Mouse (Mus musculus): ENCODE measurements around the gene Cacna1e. TPM values are rescaled to one million over a fixed set of nuclear protein-coding genes. Genes with fewer than 3 reads are reported as not detected.

The Cacna1e gene
- polyA plus RNA-seq, 1 experiment = 51.9 TPM

GRCm38 (mm10) chr1:154515350-154515749 lies 369.0 kb downstream of the Cacna1e start:
- H3K27me3 ChIP-seq (ENCODE audit: control insufficient read depth, insufficient read depth, low read length) = no peaks in the 10 kb centered on the region
- TF ChIP-seq POLR2A (IDR thresholded peaks at IDR 0.05; ENCODE audit: borderline replicate concordance, insufficient read depth, low read length) = no peak
- TF ChIP-seq CTCF (IDR thresholded peaks at IDR 0.05; ENCODE audit: borderline replicate concordance, insufficient read depth, low read depth, low read length) = no peak
- no peak overlapping the region for H3K27ac ChIP-seq (ENCODE audit: insufficient read depth, low read length)
- no peak overlapping the region for H3K4me3 ChIP-seq (replicated peaks; ENCODE audit: insufficient read depth, low read depth, low read length)
- DNase-seq = no peak
- no peaks in the 10 kb centered on the region for H3K4me1 ChIP-seq (ENCODE audit: control insufficient read depth, insufficient read depth, low read length)
- 95% methylated on average over 2 of the region's 2 CpGs for WGBS

DNA sequence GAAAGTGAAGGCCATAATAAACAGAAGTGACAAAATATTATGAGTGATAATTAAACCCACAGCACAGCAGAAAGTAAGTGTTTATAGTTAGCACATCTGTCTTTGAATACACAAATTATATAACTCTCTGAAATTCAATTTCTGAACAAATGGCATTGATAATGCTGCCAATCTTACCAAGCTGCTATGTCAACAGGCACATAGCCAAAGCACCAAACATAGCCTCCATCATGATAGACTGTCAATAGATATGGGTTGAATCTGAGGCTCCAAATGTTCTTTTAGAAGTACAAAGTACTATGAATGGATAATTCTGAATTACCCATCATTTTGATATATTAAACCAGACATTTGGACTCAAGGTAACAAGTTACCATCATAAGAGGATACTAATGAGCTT lies 372.6 kb downstream of the Cacna1e start:
- Histone ChIP-seq H3K4me1 (ENCODE audit: control insufficient read depth, insufficient read depth, low read length) (no peaks in the 10 kb centered on the region), H3K4me3 (replicated peaks; ENCODE audit: insufficient read depth, low read depth, low read length) (no peak overlapping the region), H3K27ac (ENCODE audit: insufficient read depth, low read length) (no peak overlapping the region), H3K27me3 (ENCODE audit: control insufficient read depth, insufficient read depth, low read length) (no peaks in the 10 kb centered on the region)
- no peak for DNase-seq
- TF ChIP-seq CTCF (IDR thresholded peaks at IDR 0.05; ENCODE audit: borderline replicate concordance, insufficient read depth, low read depth, low read length) (no peak), POLR2A (IDR thresholded peaks at IDR 0.05; ENCODE audit: borderline replicate concordance, insufficient read depth, low read length) (no peak)

DNA sequence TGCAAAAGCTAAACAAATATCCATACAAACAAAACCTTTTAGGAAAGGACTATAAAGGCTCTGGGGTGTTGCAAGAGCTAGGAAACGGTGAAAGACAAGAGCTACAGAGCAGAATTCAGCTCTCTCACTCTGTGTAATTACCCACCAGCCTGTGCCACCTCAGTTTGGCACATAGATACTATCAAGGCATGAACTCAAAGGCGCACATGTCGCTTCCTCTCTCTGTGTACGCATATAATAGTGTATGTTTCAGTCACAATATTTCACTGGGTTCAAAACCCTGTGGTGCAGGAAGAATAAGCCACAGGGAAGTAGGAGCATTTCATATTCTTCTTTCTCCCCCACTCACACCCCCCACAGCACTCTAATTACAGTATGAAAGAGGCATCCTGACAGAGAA lies 380.3 kb downstream of the Cacna1e start:
- no peak overlapping the region for H3K27ac ChIP-seq (ENCODE audit: insufficient read depth, low read length)
- no peak overlapping the region for H3K4me3 ChIP-seq (replicated peaks; ENCODE audit: insufficient read depth, low read depth, low read length)
- TF ChIP-seq POLR2A (IDR thresholded peaks at IDR 0.05; ENCODE audit: borderline replicate concordance, insufficient read depth, low read length) (no peak), CTCF (IDR thresholded peaks at IDR 0.05; ENCODE audit: borderline replicate concordance, insufficient read depth, low read depth, low read length) (no peak)
- peaks cover 6% of the 10 kb centered on the region; the same call in 1 of the 2 replicates for H3K4me1 ChIP-seq (ENCODE audit: control insufficient read depth, insufficient read depth, low read length)
- no peak for DNase-seq
- no peaks in the 10 kb centered on the region for H3K27me3 ChIP-seq (ENCODE audit: control insufficient read depth, insufficient read depth, low read length)
- 55% methylated on average over 4 of the region's 4 CpGs for WGBS

DNA sequence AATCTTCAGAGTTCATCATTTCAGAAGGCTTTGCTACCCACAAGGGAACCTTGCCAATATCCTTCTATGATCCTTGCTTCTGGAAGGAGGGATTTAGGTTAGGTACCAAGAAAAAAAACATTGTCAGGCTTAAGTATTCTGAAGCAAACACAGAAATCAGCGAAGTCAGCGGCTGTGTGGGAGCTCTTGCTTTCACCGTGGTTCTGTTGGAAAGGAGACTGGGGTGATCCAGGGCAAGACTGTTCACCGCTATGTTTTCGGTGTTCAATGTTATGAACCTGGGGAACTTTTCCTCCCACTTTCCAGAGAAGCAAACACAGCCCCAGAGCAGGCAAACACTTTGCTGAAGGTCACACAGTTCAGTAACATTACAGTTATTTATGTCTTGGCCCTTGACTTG lies 383.4 kb downstream of the Cacna1e start:
- TF ChIP-seq POLR2A (IDR thresholded peaks at IDR 0.05; ENCODE audit: borderline replicate concordance, insufficient read depth, low read length) (no peak), CTCF (IDR thresholded peaks at IDR 0.05; ENCODE audit: borderline replicate concordance, insufficient read depth, low read depth, low read length) (no peak)
- peak in 1 of 2 experiments; percentile 4 for DNase-seq
- H3K4me3 ChIP-seq (replicated peaks; ENCODE audit: insufficient read depth, low read depth, low read length) = no peak overlapping the region
- no peak overlapping the region for H3K27ac ChIP-seq (ENCODE audit: insufficient read depth, low read length)
- no peaks in the 10 kb centered on the region for H3K27me3 ChIP-seq (ENCODE audit: control insufficient read depth, insufficient read depth, low read length)
- 60% methylated on average over 5 of the region's 5 CpGs for WGBS
- H3K4me1 ChIP-seq (ENCODE audit: control insufficient read depth, insufficient read depth, low read length) = peaks cover 6% of the 10 kb centered on the region; the same call in 1 of the 2 replicates

- Histone ChIP-seq H3K4me1 (ENCODE audit: control insufficient read depth, insufficient read depth, low read length) (peaks cover 6% of the 10 kb centered on the region; the same call in 1 of the 2 replicates), H3K4me3 (replicated peaks; ENCODE audit: insufficient read depth, low read depth, low read length) (no peak overlapping the region), H3K27me3 (ENCODE audit: control insufficient read depth, insufficient read depth, low read length) (no peaks in the 10 kb centered on the region), H3K27ac (ENCODE audit: insufficient read depth, low read length) (no peak overlapping the region)
- DNase-seq = peak; percentile 29 to 71
- 28% methylated on average over 3 of the region's 3 CpGs for WGBS
- no peak for TF ChIP-seq CTCF (IDR thresholded peaks at IDR 0.05; ENCODE audit: borderline replicate concordance, insufficient read depth, low read depth, low read length)
- no peak for TF ChIP-seq POLR2A (IDR thresholded peaks at IDR 0.05; ENCODE audit: borderline replicate concordance, insufficient read depth, low read length)
Observed at GRCm38 (mm10) chr1:154500187-154500866, 384.0 kb downstream of the Cacna1e start.

- Histone ChIP-seq H3K4me3 (replicated peaks; ENCODE audit: insufficient read depth, low read depth, low read length) (no peak overlapping the region), H3K4me1 (ENCODE audit: control insufficient read depth, insufficient read depth, low read length) (peaks cover 6% of the 10 kb centered on the region; the same call in 1 of the 2 replicates), H3K27me3 (ENCODE audit: control insufficient read depth, insufficient read depth, low read length) (no peaks in the 10 kb centered on the region), H3K27ac (ENCODE audit: insufficient read depth, low read length) (no peak overlapping the region)
- DNase-seq = no peak
- TF ChIP-seq POLR2A (IDR thresholded peaks at IDR 0.05; ENCODE audit: borderline replicate concordance, insufficient read depth, low read length) (no peak), CTCF (IDR thresholded peaks at IDR 0.05; ENCODE audit: borderline replicate concordance, insufficient read depth, low read depth, low read length) (no peak)
- WGBS = 80% methylated on average over 4 of the region's 4 CpGs
Observed at GRCm38 (mm10) chr1:154498821-154499220, 385.5 kb downstream of the Cacna1e start.

GRCm38 (mm10) chr1:154491071-154491470 lies 393.2 kb downstream of the Cacna1e start:
- Histone ChIP-seq H3K4me1 (ENCODE audit: control insufficient read depth, insufficient read depth, low read length) (0 out of 2 replicates have a peak, but pooled peaks cover 6% of the 10 kb centered on the region), H3K4me3 (replicated peaks; ENCODE audit: insufficient read depth, low read depth, low read length) (no peak overlapping the region), H3K27me3 (ENCODE audit: control insufficient read depth, insufficient read depth, low read length) (no peaks in the 10 kb centered on the region), H3K27ac (ENCODE audit: insufficient read depth, low read length) (no peak overlapping the region)
- WGBS = 26% methylated on average over 6 of the region's 6 CpGs
- peak in 1 of 2 experiments; percentile 16 for DNase-seq
- TF ChIP-seq POLR2A (IDR thresholded peaks at IDR 0.05; ENCODE audit: borderline replicate concordance, insufficient read depth, low read length) (no peak), CTCF (IDR thresholded peaks at IDR 0.05; ENCODE audit: borderline replicate concordance, insufficient read depth, low read depth, low read length) (no peak)

- H3K27ac ChIP-seq (ENCODE audit: insufficient read depth, low read length) = no peak overlapping the region
- 84% methylated on average over 2 of the region's 2 CpGs for WGBS
Observed at GRCm38 (mm10) chr1:154476671-154477070, 407.6 kb downstream of the Cacna1e start.

More at GRCm38 (mm10) chr1:154476671-154477070, 407.6 kb downstream of the Cacna1e start:
- Histone ChIP-seq H3K27me3 (ENCODE audit: control insufficient read depth, insufficient read depth, low read length) (no peaks in the 10 kb centered on the region), H3K4me3 (replicated peaks; ENCODE audit: insufficient read depth, low read depth, low read length) (no peak overlapping the region), H3K4me1 (ENCODE audit: control insufficient read depth, insufficient read depth, low read length) (no peaks in the 10 kb centered on the region; the same call in 1 of the 2 replicates)
- DNase-seq = no peak
- TF ChIP-seq POLR2A (IDR thresholded peaks at IDR 0.05; ENCODE audit: borderline replicate concordance, insufficient read depth, low read length) (no peak), CTCF (IDR thresholded peaks at IDR 0.05; ENCODE audit: borderline replicate concordance, insufficient read depth, low read depth, low read length) (no peak)
